Mouse (Mus musculus): ENCODE data around the gene Rplp2.

DNA sequence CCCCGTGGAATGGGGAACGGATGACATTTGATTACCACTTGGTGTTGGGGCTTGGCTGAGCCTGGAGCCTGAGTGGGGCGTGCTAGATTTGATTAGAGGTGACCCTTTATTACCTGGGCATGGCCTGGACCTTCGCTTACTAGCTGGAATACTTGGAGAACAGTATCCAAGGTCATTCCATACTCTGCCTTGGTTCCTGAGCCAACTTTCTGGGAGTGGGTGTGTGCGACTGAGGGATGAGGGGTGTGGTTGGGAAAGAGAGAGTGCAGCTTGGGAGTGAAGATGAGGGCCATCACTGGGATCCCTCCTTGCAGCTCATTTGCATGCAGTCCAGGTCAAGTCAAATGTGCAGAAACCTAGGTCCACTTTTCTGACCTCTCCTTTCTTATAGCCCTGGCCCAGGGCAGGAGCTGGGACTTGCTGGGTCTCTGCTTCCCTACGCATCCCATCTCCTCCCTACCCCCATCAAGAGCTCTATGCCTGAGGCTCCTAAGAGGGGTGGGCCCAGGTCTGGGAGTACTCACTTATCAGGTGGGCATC is 36.0 kb downstream of the Rplp2 start:
- no peak for TF ChIP-seq POLR2A (IDR thresholded peaks at IDR 0.05; ENCODE audit: low read depth, low read length)
- TF ChIP-seq CTCF (conservative IDR thresholded peaks at IDR 0.05; ENCODE audit: insufficient read depth, insufficient read length, low read depth, low read length): no peak
